Mouse (Mus musculus) layer of hippocampus, postnatal 36 days (tissue): ENCODE results near the gene Mlana. TPM values are rescaled to one million over a fixed set of nuclear protein-coding genes. Genes with fewer than 3 reads are reported as not detected.

Experiments used
- DNase-seq, 2 experiments: peaks; one replicate each; pipeline ENCODE4 v3.0.0; 2022
- total RNA-seq, 2 experiments: library from RNA; stranded (reverse); gene quantifications; 2 replicates each; pipeline ENCODE4 v1.2.3; 2021

Mlana gene
- total RNA-seq = under 1 TPM in 1 of 2 experiments, not detected in 1; 0.40 TPM

DNA sequence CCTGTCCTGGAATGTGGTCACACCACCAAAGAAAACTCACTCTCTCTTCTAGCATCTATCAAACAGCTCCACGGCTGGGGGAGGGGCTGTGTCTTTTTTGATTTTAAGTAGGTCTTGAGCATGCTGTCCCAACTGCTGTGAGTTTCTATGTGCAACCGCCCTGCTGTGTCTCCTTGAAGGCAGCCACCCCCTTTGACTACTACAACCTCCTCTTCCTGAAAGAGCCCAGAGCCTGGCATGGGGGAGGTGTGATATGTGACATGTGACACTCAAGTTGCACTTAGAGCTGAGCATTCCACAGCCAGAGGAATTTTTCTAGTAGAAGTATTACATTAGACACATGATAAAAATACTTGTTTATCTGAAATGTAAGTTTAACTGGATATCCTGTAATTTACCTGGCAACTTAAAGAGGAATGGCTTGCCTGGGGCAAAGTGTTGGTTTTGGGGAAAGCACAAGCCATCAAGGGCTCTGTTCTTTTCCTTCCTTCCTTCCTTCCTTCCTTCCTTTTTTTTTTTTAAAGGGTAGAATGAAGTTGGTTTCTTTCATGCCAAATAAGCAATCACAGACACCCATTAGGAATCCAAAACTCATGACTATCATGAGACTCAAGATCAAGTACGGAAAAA lies at the start of gene Mlana:
TSS of gene Mlana (plus strand) at position 580 of the 630 bp plus-strand sequence.
- no peak for DNase-seq

DNA sequence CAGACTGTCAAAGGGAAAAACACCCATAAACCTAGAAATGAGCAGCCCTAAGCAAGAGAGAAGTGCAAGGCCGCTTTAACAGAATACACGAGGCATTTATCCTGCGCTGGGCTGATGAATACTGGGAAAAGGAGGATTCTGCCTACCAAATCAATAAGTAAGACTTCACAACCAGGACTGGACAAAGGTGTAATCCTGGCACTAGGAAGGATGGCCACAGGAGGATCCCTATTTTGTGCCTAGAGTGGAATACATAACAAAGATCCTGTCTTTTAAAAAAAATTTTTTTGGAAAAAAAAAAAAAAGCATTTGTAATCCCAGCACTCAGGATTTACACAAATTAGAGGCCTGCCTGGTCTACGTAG lies 49.1 kb upstream of the Mlana start:
- no peak for DNase-seq

GRCm38 (mm10) chr19:29649683-29650082 lies 47.9 kb upstream of the Mlana start:
- no peak for DNase-seq

DNA sequence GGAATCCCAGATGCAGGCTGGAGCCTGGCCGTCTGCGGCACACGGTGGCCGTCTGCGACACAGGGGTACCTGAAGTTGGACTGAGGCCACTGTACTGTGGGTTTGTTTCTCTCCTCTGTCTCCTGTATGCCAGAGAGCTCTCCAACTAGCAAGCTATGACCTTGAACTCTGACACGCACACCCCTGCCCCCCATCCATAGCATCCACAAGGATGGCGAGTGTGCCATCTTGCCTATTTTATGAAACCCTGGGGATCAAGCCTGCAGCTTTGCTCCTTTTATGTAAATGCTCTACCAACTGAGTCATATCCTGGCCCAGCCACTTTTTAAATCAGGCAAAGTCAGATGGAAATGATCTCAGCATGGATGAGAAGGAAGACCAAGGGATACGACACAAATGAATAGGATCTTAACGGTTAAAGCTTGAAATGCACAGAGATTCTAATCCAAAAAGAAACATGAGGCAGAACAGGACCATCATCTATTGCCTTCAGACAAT lies 43.8 kb upstream of the Mlana start:
- DNase-seq = no peak

- no peak for DNase-seq
Observed at GRCm38 (mm10) chr19:29655148-29655547, 42.5 kb upstream of the Mlana start.

DNA sequence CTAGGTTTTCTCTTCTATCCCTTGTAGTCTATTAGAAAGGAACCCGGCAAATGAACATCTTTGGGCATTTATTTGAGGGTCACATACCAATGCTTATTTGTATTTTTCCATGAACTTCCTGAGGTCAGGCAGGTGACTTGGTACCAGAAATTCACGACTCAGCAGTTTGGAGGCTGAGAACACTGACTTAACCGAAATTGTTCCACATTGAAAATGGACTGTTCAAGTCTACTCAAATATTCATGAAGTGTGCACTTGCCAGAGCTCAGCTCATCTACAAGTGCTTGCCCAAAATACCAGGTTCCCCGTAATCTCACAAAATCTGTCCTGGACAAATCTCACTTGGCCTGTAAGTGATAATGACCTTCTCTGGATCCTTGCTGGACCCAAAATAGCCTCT lies 41.6 kb upstream of the Mlana start:
- no peak for DNase-seq

- no peak for DNase-seq
Observed at GRCm38 (mm10) chr19:29656620-29657019, 41.0 kb upstream of the Mlana start.

GRCm38 (mm10) chr19:29657033-29657432 lies 40.6 kb upstream of the Mlana start:
- no peak for DNase-seq

DNA sequence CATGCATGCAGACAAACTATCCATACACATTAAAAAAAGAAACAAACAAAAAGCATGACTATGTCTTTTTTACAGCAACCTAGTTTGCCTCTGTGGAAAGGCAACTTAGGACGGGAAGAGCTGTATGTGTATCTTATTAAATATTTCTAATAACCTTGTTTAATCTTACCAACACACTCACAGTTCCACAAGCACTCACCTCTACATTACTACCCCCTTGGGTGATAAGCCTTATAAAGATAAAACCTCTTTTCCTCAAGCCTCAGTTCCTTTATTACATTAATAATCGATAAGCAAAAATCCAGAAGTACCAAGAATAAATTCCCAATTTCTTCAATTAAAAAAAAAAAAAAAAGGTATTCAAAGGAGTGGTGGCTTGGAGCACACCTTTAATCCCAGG lies 40.1 kb upstream of the Mlana start:
- no peak for DNase-seq

DNA sequence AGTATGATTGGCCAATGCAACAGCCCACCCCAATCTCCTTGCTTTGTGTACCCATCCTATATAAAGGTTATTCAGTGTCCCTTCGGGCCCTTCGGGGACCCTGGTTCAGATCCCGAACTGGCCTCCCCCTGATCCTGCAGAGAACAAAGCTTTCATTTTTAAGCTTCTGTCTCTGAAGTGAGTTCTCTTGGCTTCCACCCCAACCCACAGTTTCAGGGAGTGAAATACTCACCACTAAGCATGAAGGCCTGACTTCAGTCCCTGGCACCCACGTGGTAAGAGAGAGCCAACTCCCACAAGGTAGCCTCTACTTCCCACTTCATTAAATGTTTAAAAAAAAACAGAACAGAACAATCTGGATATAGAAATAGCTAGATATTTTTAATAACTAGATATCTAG lies 38.8 kb upstream of the Mlana start:
- no peak for DNase-seq

DNA sequence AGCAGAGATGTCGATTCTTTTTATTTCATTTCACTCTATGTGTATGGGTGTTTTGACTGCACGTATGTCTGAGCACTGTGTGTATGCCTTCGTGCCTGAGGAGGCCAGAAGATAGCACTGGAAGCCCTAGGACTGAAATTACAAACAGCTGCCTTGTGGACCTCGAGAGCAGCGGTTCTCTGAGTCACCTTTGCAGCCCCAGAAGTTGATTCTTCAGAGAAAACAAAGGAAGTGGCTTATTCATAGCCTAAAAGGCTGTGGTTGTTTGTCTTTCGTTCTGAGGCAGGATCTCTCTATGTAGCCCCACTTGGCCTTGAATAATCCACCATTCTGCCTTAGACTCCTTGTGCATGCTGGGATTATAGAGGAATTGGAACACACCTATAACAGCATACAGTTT lies 37.9 kb upstream of the Mlana start:
- no peak for DNase-seq

DNA sequence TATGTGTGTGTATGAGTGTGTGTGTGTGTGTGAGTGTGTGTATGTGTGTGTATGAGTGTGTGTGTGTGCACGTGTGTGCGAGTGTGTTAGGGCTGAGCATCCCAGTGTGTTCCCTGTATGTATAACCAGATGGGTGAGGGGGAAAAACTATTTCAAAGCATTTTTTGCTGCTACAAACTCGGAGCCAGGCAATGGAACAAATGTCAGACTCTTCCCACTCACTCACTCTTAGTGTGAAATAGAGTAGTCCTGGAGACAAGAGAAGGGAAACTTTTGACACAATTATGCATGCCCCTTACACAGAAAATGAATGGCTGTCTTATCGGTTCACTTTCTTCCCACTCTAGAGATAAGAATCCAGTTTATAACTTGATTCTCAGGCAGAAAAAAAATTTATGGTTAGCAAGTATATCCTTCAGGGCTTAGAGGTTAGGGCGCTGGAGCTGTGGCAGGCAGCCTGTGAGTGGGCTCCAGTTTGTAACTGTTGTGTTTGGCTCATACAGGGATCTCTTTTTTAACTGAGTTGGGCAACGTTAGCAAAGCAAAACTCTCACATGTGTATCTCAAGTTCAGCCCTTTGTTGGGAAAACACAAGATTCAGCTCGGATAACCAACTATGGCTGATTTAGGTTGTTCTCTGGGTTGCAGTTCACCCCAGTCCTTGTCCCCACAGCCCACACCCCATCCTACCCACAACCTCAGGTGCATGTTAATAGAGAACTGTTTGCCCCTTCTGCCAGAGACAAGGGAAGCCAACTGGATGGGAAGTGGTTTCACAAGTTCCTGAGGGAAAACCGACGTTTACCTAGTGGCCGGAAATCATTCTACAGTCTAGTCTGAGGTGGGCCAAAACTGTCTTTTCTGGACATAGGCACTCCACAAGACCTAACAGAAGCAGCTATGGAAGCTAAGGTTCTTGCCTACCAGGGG lies 36.5 kb upstream of the Mlana start:
- no peak for DNase-seq

GRCm38 (mm10) chr19:29661974-29662580 lies 35.5 kb upstream of the Mlana start:
- peak in 1 of 2 experiments; percentile 24 for DNase-seq

GRCm38 (mm10) chr19:29663780-29664179 lies 33.8 kb upstream of the Mlana start:
- no peak for DNase-seq

DNA sequence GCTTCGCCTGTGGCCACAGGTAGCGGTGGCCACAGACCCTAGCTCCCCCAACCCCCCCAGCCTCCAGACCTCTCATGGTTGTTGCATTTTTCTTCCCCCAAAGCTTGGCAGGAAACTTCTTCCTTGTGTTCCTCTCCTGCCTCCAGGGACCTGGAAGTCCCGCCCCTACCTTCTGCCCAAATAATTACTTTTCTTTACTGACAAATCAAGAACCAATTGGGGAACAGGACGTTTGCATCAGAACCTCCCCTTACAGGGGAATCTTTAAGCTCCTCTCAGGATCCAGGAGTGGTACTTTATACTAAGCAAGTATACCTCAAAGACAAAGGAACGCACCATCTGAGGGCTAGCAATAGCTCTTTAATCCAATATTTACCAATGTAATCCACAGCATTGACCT lies 32.7 kb upstream of the Mlana start:
- DNase-seq = no peak

- DNase-seq = no peak
Observed at GRCm38 (mm10) chr19:29666164-29666563, 31.5 kb upstream of the Mlana start.

DNA sequence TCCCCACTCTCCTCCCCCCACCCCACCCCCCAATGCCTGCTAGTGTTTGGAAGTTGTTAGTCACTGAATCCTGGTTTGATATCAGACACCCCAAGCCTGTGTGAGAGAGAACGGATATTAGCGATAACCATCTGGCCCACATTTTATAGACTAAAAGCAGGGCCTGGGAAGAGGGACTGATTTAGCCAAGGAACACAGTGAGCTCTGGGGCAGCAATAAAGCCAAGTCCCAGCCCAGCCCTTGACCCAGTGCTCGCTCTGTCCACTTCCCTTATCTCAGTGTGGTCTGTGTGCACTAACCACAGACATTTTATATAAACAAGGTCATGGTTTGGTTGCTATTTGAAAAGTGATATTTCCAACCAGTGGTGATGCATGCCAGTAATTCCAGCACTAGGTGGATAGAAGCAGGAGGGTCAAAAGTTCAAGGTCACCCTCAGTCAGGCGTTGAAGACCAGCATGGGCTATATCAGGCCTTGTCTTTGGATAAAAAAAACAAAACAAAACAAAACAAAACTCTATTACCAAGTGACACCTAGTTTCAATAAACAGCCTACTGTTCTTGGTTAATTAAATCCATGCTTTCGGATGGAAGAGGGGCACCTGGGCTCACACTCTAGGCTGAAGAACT lies 30.5 kb upstream of the Mlana start:
- DNase-seq = no peak

GRCm38 (mm10) chr19:29668135-29668534 lies 29.5 kb upstream of the Mlana start:
- DNase-seq = no peak

DNA sequence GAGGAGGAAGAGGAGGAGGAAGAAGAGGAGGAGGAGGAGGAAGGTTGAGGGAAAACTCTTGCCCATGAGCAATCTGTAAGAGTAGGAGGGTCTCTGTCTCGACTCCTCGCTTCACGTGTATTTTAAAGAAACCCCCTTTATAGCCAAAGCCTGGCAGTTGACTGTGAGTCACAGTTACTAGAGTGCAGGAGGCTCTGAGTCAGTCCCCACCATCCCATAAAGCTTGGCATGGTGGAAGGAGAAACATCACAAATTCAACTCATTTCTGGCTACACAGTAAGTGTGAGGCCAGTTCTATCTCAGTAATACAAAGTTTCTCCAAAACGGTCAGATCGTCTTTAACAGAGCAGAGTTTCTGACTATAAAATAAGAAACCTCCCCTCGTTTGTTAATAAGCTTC lies 27.4 kb upstream of the Mlana start:
- DNase-seq = no peak

GRCm38 (mm10) chr19:29671160-29671559 lies 26.5 kb upstream of the Mlana start:
- no peak for DNase-seq

DNA sequence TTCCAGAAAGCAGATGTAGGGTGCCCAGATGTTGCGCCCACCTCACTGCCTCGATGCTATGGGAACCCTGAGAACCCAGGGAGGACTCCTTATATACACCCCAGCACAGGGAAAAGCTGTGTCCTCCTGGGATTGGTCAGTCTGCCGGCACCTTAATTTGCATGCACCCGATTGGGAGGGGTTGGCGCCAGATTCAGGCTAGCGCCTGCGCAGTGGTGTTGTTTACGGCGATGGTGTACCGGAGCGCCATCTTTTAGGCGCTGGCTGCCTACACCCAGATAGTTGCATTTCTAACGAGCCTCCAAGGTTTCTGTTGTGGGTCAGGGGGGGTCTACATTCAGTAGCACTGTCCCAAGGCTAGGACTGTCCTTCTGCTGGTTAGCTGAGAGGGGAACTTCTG lies 25.0 kb upstream of the Mlana start:
- no peak for DNase-seq

DNA sequence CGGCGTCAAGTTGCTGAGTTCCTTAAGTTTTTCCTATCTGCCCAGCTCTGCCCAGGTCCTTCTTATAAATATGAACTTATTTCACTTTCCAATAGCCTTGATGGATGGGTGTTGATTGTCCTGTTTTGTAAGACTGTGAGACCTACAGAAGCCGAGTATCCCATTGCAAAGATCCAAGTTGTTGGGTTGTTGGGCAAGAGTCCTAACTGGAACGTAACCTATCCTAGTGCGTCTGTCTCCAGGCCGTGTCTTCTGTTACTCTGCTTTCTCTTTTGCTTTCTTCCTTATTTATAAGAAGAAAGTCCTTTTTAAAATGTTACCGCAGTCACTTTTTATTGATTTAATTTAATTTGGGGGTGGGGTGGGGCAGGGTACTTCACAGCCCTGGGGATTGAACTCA lies 22.7 kb upstream of the Mlana start:
- DNase-seq = no peak

- DNase-seq = no peak
Observed at GRCm38 (mm10) chr19:29675562-29676078, 22.0 kb upstream of the Mlana start.
